Mouse (Mus musculus): ENCODE measurements at regions not wholly inside any gene's neighbourhood (a gene's known extent, or its start where the extent isn't known, plus 50 kb on each side); places are given as distances from the start of the nearest gene placed in this dataset.
A peak's percentile ranks its signal among the peaks of the same experiment; 100 is the strongest.
"Not testable (repeated sequence)": the region's sequence is repeated elsewhere in the genome, so short reads cannot be mapped to it uniquely, and the experiment has no call there.

DNA sequence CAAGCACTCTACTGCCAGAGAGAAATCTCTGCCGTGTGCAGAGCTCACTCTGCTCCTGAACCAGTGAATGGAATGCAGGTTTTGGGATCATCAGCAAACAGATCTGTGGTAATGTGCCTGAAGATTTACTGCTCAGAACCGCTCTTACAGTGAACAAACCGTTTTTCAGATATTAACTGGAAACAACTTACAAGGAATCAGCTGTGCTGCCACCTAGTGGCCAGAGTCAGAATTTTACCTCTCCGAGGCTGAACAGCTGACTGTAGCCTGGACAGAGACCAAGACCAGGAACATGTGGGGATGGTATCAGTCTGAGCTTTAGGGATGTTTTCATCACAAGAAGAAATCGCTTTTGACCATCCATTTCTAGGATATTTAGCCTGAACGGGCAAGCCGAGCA is 65.3 kb downstream of the Gm15023 start:
- DNase-seq (ENCODE audit: low spot score); intact Hi-C loops (cut with DNase I): not testable (repeated sequence)

- DNase-seq (ENCODE audit: low spot score); intact Hi-C loops (cut with DNase I): not testable (repeated sequence)
These were observed 66.6 kb downstream of the Gm15023 start for GRCm38 (mm10) chrX:135110866-135111265.

DNA sequence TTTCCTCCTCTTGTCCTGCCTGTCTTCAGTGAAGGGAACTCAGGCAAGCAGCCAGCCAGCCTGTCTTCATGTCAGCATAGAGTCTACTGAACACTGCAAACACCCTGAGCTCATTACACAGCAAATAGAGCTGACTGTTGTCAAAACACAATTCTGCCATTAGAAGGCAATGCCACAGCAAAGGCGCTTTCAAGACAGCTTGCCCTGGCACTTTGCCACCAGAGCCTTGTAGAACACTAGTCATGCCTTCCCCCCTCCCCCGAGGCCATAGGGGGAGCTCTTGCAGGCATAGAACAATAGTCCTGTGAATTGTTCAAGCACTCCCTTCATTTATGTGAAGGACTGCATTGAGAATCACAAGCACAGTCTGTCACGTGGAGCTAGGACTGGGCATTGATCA is 75.8 kb downstream of the Gm15023 start:
- DNase-seq (ENCODE audit: low spot score) = no peak
- intact Hi-C loops (cut with DNase I) = no loop called here

- intact Hi-C loops (cut with DNase I) = no loop called here
- no peak for DNase-seq (ENCODE audit: low spot score)
These were observed 79.3 kb downstream of the Gm15023 start for GRCm38 (mm10) chrX:135098101-135098500.

GRCm38 (mm10) chrX:135096206-135096605 is 81.2 kb downstream of the Gm15023 start:
- intact Hi-C loops (cut with DNase I) = no loop called here
- DNase-seq (ENCODE audit: low spot score) = no peak

DNA sequence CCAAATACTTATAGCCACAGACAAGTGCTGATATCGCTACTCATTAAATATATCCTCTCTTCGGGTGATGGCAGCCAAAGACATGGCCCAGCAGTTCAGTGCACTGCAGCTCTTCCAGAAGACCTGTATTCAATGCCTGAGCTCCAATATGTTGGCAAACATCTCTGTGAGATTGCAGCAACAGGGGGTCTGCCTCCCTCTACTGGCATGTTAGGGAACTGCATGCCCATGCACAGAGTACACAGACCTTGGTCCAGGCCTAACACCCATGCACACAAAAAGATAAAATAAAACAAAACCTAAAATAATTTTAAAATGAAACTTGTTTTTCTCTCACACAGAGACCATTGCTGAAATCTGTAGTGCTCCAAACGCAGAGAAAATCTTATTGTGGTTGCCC is 82.1 kb upstream of the Zmat1 start:
- intact Hi-C loops (cut with DNase I) = not testable (repeated sequence)
- peak; percentile 5 for DNase-seq (ENCODE audit: low spot score)

GRCm38 (mm10) chrX:135087068-135087579 is 78.1 kb upstream of the Zmat1 start:
- peak; percentile 26 for DNase-seq (ENCODE audit: low spot score)
- intact Hi-C loops (cut with DNase I) = not testable (repeated sequence)

GRCm38 (mm10) chrX:135086564-135086963 is 77.6 kb upstream of the Zmat1 start:
- intact Hi-C loops (cut with DNase I); DNase-seq (ENCODE audit: low spot score): not testable (repeated sequence)

DNA sequence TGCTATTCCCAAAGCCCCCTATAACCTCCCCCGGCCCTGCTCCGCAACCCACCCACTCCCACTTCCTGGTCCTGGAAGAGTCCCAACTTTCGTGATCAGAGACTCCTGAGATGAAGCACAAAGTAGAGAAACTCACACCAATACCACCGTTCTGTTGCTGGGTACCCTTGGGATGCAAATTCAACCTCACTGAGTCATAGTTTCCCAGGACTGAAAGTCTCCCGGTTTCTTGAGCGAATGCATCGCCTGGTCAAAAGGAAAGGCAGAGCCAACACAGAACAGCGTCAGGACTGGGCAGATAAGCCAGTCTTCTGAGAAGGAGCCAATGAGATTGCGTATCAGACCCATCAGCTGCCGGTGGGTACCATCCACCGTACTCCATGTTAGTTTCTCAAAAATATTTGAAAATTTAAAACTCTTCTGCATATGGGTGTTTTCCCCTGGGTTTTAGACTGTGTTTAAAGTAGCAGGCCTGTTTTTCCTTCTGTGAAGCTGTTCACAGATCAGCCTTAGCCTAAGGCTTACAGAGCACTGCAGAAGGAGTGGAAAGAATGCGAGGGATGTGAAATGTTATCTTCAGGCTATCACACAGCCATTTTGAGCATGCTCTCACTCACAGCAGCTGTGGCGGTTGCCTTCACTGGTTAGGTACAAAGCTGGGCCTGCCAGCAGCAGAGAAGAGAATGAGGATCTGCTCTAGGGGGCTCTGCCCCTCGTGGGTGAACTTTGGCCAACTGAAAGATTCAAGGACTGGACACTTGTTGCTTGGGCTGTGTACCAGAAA is 77.0 kb upstream of the Zmat1 start:
- intact Hi-C loops (cut with DNase I) = not testable (repeated sequence)

GRCm38 (mm10) chrX:135080380-135081158 is 71.6 kb upstream of the Zmat1 start:
- intact Hi-C loops (cut with DNase I) = no loop called here
- DNase-seq (ENCODE audit: low spot score) = no peak

More for the DNA sequence above, 77.0 kb upstream of the Zmat1 start:
- DNase-seq (ENCODE audit: low spot score) = not testable (repeated sequence)

DNA sequence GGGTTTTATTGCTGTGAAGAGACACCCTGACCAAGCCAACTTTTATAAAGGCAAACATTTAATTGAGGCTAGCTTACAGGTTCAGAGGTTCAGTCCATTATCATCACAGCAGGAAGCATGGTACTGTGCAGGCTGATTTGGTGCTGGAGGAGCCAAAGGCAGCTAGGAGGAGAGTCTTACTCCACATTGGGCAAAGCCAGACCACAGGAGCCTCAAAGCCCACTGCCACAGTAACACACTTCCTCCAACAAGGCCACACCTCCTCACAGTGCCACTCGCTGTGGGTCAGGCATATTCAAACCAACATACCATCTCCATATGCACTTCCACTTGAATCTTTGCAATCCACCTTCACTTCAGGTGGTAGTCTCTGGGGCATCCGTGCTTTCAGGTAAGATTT is 70.4 kb upstream of the Zmat1 start:
- DNase-seq (ENCODE audit: low spot score) = no peak
- intact Hi-C loops (cut with DNase I) = no loop called here

DNA sequence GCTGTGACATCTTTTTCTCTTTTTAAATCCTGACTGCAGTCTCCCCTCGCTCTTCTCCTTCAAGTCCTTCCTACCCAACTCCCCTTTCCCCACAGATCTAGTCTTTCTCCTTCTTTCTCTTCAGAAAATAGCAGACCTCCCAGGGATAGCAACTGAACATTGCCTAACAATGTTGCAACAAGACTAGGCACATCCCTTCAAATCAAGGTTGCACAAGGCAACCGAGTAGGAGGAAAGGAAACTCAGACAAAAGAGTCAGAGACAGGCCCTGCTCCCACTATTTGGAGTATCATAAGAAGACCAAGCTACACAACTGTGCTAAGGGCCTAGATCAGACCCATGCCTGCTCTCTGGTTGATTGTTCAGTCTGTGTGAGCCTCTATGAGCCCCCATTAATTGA is 66.9 kb upstream of the Zmat1 start:
- intact Hi-C loops (cut with DNase I) = no loop called here
- no peak for DNase-seq (ENCODE audit: low spot score)

GRCm38 (mm10) chrX:135069448-135069847 is 60.4 kb upstream of the Zmat1 start:
- DNase-seq (ENCODE audit: low spot score) = no peak
- intact Hi-C loops (cut with DNase I) = no loop called here

DNA sequence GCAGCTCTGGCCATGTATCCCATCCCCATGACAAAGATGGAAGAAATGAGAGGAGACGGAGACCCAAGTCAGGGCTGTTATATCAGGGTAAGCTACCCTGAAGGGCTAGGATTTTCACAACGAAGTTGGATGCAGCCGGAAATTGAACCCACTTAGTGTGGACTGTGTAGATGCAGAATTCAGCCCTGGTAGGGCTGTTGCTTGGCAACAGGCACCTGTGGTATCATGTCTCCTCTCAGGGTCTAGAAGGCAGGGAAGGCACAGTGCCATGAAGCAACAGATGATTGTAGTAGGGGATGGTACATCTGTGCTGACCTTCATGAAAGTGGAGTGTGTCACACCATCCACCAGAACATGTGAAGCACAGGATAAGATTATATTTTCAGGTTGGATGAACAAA is 51.2 kb upstream of the Zmat1 start:
- DNase-seq (ENCODE audit: low spot score) = no peak
- intact Hi-C loops (cut with DNase I) = no loop called here

- intact Hi-C loops (cut with DNase I) = no loop called here
- DNase-seq (ENCODE audit: low spot score) = no peak
These were observed 49.9 kb upstream of the Zmat1 start for GRCm38 (mm10) chrX:135058949-135059348.

Data from heart, postnatal 25 days (tissue).